Mouse (Mus musculus): ENCODE results near the gene Zbtb14. TPM values are rescaled to one million over a fixed set of nuclear protein-coding genes. Genes with fewer than 3 reads are reported as not detected.

Gene Zbtb14
- polyA plus RNA-seq (2012; ENCODE audit: insufficient read depth, insufficient read length, missing spikeins) = 12.7 and 14.1 TPM in 2 replicates

DNA sequence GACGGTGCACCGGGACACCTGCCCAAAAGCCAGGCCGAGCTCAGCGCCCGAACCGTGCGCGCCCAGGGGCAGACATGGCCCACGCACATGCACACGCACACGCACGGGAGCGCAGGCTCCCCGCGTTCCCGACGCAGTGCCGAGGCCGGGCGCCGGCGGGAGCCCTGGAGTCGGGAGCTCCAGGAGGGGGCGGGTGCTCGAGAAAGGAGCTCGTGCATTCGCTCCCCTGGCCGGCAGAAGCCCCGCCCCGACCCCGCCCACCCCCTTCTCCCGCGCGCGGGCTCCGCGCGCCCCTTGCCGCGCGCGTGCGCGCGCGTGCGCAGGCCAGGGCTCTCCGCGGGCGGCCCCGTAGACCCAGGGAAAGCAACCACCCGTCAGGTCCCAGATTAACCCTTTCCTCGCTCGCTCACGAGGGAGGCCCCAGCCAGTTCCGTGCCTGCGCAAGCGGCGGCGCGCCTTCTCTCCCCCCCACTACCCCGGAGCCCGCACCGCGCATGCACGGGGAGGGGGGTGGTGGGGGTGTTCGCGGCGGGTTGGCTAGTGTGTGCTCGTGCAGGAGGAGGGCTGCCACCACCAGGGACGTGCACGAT is at the start of gene Zbtb14:
Gene Zbtb14, plus strand, starts transcription at position 540 of the 590 bp plus-strand sequence.
- Histone ChIP-seq H3K4me3 (ENCODE audit: insufficient read depth, low read length) (peak within 1 kb of the TSS; percentile 98), H3K27ac (ENCODE audit: insufficient read depth, low read depth, low read length) (peak within 1 kb of the TSS; percentile 96), H3K4me1 (ENCODE audit: control insufficient read depth, insufficient read depth, low read length) (peaks cover 4% of the 10 kb centered on the region; the same call in 1 of the 2 replicates)
- TF ChIP-seq POLR2A (IDR thresholded peaks at IDR 0.05; ENCODE audit: borderline replicate concordance, low read depth, low read length) (no peak), CTCF (IDR thresholded peaks at IDR 0.05; ENCODE audit: low read depth, low read length) (no peak)

DNA sequence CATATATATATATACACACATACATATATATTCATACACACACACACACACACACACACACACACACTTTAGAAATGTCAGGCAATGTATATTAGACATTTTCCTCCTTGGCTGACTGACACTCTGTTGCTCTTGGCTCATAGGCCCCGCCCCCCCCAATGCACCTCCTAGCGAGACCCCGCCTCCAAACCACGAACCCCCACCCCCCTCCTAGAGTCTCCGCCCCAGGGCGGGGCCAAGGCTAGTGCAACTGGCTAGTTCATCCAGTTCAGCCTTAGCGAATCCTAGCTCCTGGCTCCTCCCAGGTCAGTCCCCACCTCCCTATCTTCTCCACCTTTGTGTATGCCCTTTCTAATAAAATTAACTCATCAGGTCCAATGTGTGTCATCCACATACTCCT is 36.8 kb upstream of the Zbtb14 start:
- Histone ChIP-seq H3K4me1 (ENCODE audit: control insufficient read depth, insufficient read depth, low read length) (no peaks in the 10 kb centered on the region), H3K4me3 (ENCODE audit: insufficient read depth, low read length) (no peak overlapping the region), H3K27ac (ENCODE audit: insufficient read depth, low read depth, low read length) (no peak overlapping the region)
- no peak for TF ChIP-seq POLR2A (IDR thresholded peaks at IDR 0.05; ENCODE audit: borderline replicate concordance, low read depth, low read length)

DNA sequence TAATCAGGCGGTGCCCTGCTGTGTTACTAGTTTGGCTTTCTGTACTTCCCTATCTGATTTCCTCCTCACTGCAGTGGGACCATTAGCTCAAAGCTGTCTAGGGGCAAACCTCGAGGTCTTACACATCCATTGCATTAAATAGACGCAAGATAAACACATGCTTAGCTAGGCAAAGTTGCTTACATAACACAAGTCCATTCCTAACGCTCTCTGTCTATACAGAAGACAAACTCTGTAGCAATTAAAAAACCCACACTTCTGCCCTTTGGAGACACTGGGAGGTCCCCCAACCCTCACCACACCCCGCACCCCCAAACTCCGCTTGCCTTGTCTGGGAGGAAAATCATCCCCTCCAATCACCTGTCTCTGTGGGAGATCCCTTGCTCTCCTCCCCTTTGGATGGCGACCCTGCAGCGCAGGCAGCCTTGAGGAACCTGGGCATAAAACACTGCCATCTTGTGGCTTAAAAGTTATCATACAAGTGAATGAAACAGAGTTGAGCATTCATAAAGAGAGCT is 33.8 kb upstream of the Zbtb14 start:
- TF ChIP-seq POLR2A (IDR thresholded peaks at IDR 0.05; ENCODE audit: borderline replicate concordance, low read depth, low read length) = no peak
- TF ChIP-seq CTCF (IDR thresholded peaks at IDR 0.05; ENCODE audit: low read depth, low read length) = peak; percentile 38; the same call in 1 of the 2 replicates
- no peak overlapping the region for H3K27ac ChIP-seq (ENCODE audit: insufficient read depth, low read depth, low read length)
- H3K4me3 ChIP-seq (ENCODE audit: insufficient read depth, low read length) = no peak overlapping the region
- H3K4me1 ChIP-seq (ENCODE audit: control insufficient read depth, insufficient read depth, low read length) = no peaks in the 10 kb centered on the region

GRCm38 (mm10) chr17:69365049-69365448 is 17.8 kb upstream of the Zbtb14 start:
- Histone ChIP-seq H3K4me1 (ENCODE audit: control insufficient read depth, insufficient read depth, low read length) (no peaks in the 10 kb centered on the region), H3K27ac (ENCODE audit: insufficient read depth, low read depth, low read length) (no peak overlapping the region), H3K4me3 (ENCODE audit: insufficient read depth, low read length) (no peak overlapping the region)
- TF ChIP-seq CTCF (IDR thresholded peaks at IDR 0.05; ENCODE audit: low read depth, low read length) (peak; percentile 9; the same call in 1 of the 2 replicates), POLR2A (IDR thresholded peaks at IDR 0.05; ENCODE audit: borderline replicate concordance, low read depth, low read length) (no peak)

GRCm38 (mm10) chr17:69380838-69381237 is 2.0 kb upstream of the Zbtb14 start:
- H3K4me1 ChIP-seq (ENCODE audit: control insufficient read depth, insufficient read depth, low read length) = peaks cover 4% of the 10 kb centered on the region; the same call in 1 of the 2 replicates
- no peak overlapping the region for H3K4me3 ChIP-seq (ENCODE audit: insufficient read depth, low read length)
- H3K27ac ChIP-seq (ENCODE audit: insufficient read depth, low read depth, low read length) = no peak overlapping the region
- TF ChIP-seq CTCF (IDR thresholded peaks at IDR 0.05; ENCODE audit: low read depth, low read length) (no peak), POLR2A (IDR thresholded peaks at IDR 0.05; ENCODE audit: borderline replicate concordance, low read depth, low read length) (no peak)

- Histone ChIP-seq H3K4me3 (ENCODE audit: insufficient read depth, low read length) (peak overlapping the region; percentile 98), H3K27ac (ENCODE audit: insufficient read depth, low read depth, low read length) (peak overlapping the region; percentile 96), H3K4me1 (ENCODE audit: control insufficient read depth, insufficient read depth, low read length) (peaks cover 4% of the 10 kb centered on the region; the same call in 1 of the 2 replicates)
- TF ChIP-seq CTCF (IDR thresholded peaks at IDR 0.05; ENCODE audit: low read depth, low read length) (no peak), POLR2A (IDR thresholded peaks at IDR 0.05; ENCODE audit: borderline replicate concordance, low read depth, low read length) (no peak)
Observed at GRCm38 (mm10) chr17:69383201-69383940, 521 bp downstream of the Zbtb14 start.

GRCm38 (mm10) chr17:69383941-69384665 is 1.3 kb downstream of the Zbtb14 start:
- TF ChIP-seq POLR2A (IDR thresholded peaks at IDR 0.05; ENCODE audit: borderline replicate concordance, low read depth, low read length) (no peak), CTCF (IDR thresholded peaks at IDR 0.05; ENCODE audit: low read depth, low read length) (no peak)
- Histone ChIP-seq H3K4me3 (ENCODE audit: insufficient read depth, low read length) (peak overlapping the region; percentile 98), H3K4me1 (ENCODE audit: control insufficient read depth, insufficient read depth, low read length) (peaks cover 4% of the 10 kb centered on the region; the same call in 1 of the 2 replicates), H3K27ac (ENCODE audit: insufficient read depth, low read depth, low read length) (peak overlapping the region; percentile 96)

GRCm38 (mm10) chr17:69396147-69397033 is 13.5 kb downstream of the Zbtb14 start:
- Histone ChIP-seq H3K4me3 (ENCODE audit: insufficient read depth, low read length) (no peak overlapping the region), H3K27ac (ENCODE audit: insufficient read depth, low read depth, low read length) (no peak overlapping the region), H3K4me1 (ENCODE audit: control insufficient read depth, insufficient read depth, low read length) (no peaks in the 10 kb centered on the region)
- TF ChIP-seq CTCF (IDR thresholded peaks at IDR 0.05; ENCODE audit: low read depth, low read length) (0 out of 2 replicates have a peak, but pooled peaks have one; percentile 15), POLR2A (IDR thresholded peaks at IDR 0.05; ENCODE audit: borderline replicate concordance, low read depth, low read length) (no peak)

DNA sequence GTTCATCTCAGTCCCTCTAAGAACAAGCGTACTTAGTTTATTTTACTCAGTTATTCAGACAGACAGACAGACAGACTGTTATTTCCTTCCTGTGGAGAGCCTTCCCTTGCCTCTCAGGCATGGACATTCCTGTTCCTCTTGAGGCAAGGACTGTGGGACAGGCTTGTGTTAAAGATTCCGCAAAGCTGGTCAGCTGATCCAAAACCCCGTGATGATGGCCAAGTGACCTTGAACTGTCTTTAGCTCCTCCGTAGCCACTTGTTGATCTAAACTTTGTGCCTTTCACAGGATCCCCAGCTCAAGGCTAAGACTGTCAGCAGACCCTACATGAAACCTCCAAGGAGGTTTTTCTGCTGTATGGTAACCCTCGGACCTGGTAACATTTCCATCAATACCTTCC is 14.3 kb downstream of the Zbtb14 start:
- Histone ChIP-seq H3K27ac (ENCODE audit: insufficient read depth, low read depth, low read length) (no peak overlapping the region), H3K4me1 (ENCODE audit: control insufficient read depth, insufficient read depth, low read length) (no peaks in the 10 kb centered on the region), H3K4me3 (ENCODE audit: insufficient read depth, low read length) (no peak overlapping the region)
- TF ChIP-seq POLR2A (IDR thresholded peaks at IDR 0.05; ENCODE audit: borderline replicate concordance, low read depth, low read length) (no peak), CTCF (IDR thresholded peaks at IDR 0.05; ENCODE audit: low read depth, low read length) (no peak)
